Mouse (Mus musculus) embryonic facial prominence, embryonic 15.5 days (tissue): ENCODE measurements around the gene Erp44. TPM values are rescaled to one million over a fixed set of nuclear protein-coding genes. Genes with fewer than 3 reads are reported as not detected.
A peak's percentile ranks its signal among the peaks of the same experiment; 100 is the strongest.

Experiments used
- ATAC-seq: fragments of 200-750 bp; cut with Nextera tagmentation; 2 replicates; pipeline ENCODE4 v1.8.0; 2017; ENCODE audit warnings: low read depth, moderate TSS enrichment; ENCODE audit not compliant: insufficient number of reproducible peaks, low FRiP score, low TSS enrichment
- H3K27ac ChIP-seq: fragments of 300-500 bp; sonication (generic); replicated peaks from 2 replicates; pipeline ENCODE4 v1.5.1; 2015; ENCODE audit warnings: mild to moderate bottlenecking, inconsistent platforms
- H3K27me3 ChIP-seq: fragments of 300-500 bp; sonication (generic); 2 replicates; pipeline ENCODE4 v1.6.1; 2015; ENCODE audit warnings: inconsistent platforms
- H3K36me3 ChIP-seq: fragments of 300-500 bp; sonication (generic); 2 replicates; pipeline ENCODE4 v1.6.1; 2015; ENCODE audit warnings: mild to moderate bottlenecking, inconsistent platforms
- H3K4me1 ChIP-seq: fragments of 300-500 bp; sonication (generic); 2 replicates; pipeline ENCODE4 v1.6.1; 2015; ENCODE audit warnings: inconsistent platforms
- H3K4me2 ChIP-seq: fragments of 300-500 bp; sonication (generic); replicated peaks from 2 replicates; pipeline ENCODE4 v1.6.1; 2015; ENCODE audit warnings: mild to moderate bottlenecking, inconsistent platforms
- H3K4me3 ChIP-seq: fragments of 300-500 bp; sonication (generic); replicated peaks from 2 replicates; pipeline ENCODE4 v1.5.1; 2015; ENCODE audit warnings: mild to moderate bottlenecking, inconsistent platforms
- H3K9ac ChIP-seq: fragments of 300-500 bp; sonication (generic); 2 replicates; pipeline ENCODE4 v1.6.1; 2015; ENCODE audit warnings: inconsistent platforms
- H3K9me3 ChIP-seq: fragments of 300-500 bp; sonication (generic); replicated peaks from 2 replicates; pipeline ENCODE4 v1.6.1; 2016; ENCODE audit warnings: inconsistent platforms
- WGBS: fragments of 180-500 bp; shearing (Covaris S2); methylation state at CpG from one replicate; pipeline ENCODE4 v1.1.7; 2015; 5-methylcytosine and 5-hydroxymethylcytosine counted together
- microRNA counts: library from miRNA; unstranded; fragments of <30 nt; microRNA quantifications from one replicate; lab custom pipeline; 2016
- microRNA-seq: library from miRNA; unstranded; fragments of <30 nt; microRNA quantifications from one replicate; pipeline ENCODE4, GENCODE M21; 2016; ENCODE audit warnings: borderline number of aligned reads
- polyA plus RNA-seq: library from polyadenylated mRNA; unstranded; fragments of >200 nt; fragmentation: Nextera tagmentation; extraction: Ambion mirVana; gene quantifications from 2 replicates; pipeline ENCODE4 v1.2.1, GENCODE M21; 2015

Erp44 gene
- polyA plus RNA-seq, 1 experiment from 2014 or later, result 96.4 TPM

DNA sequence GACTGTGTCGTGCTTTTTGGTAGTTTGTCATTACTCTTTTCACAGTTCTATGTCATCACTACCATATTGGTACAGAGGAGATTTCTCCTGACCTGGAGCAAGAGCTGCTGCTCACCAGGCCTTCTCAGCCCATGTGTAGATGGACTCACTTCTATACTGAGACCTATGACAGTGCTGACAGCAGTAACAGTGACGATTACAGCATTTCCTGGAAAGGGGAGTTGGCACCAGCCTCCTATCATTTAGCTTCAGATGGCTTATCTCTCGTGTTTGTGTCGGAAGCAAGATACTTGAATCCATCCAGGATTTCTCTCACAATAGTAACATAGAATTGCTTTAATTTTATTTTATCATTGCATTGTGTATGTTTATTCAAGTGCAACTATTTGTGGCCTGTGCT is 119.0 kb downstream of the Erp44 start:
- H3K36me3 ChIP-seq, result peaks cover 18% of the 10 kb centered on the region
- no peak for ATAC-seq
- H3K9ac ChIP-seq, result no peak overlapping the region
- no peak overlapping the region for H3K4me3 ChIP-seq
- H3K4me2 ChIP-seq, result no peak overlapping the region
- H3K4me1 ChIP-seq, result no peaks in the 10 kb centered on the region
- no peaks in the 10 kb centered on the region for H3K27me3 ChIP-seq
- 83% methylated on average over 4 of the region's 4 CpGs for WGBS
- no peaks in the 10 kb centered on the region for H3K9me3 ChIP-seq
- no peak overlapping the region for H3K27ac ChIP-seq

GRCm38 (mm10) chr4:48155864-48156263 is 123.5 kb downstream of the Erp44 start:
- Histone ChIP-seq H3K4me1 (no peaks in the 10 kb centered on the region), H3K9me3 (no peaks in the 10 kb centered on the region), H3K4me2 (no peak overlapping the region), H3K9ac (no peak overlapping the region), H3K4me3 (no peak overlapping the region), H3K36me3 (peaks cover 8% of the 10 kb centered on the region; the same call in 1 of the 2 replicates), H3K27me3 (no peaks in the 10 kb centered on the region), H3K27ac (no peak overlapping the region)
- WGBS, result 69% methylated on average over 1 of the region's 1 CpGs
- ATAC-seq, result no peak

DNA sequence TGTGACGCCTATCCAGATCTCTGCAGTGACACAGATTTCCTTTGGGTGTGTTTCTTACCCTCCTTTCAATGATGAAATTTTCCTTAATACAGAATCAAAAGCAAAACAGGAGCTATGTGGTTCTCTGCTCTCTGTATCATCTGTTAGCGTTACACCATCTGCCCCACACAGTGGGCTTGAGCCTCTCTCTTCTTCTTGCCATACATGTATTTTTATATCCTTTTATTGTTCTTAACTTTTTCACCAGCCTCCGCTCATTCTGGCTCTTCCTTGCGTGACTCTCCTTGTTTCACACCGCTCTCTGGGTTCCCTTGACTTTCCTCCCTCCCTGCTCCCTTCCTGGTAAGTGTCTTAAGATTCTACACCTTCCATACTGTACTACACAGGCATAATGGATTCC is 126.1 kb downstream of the Erp44 start:
- WGBS, result 91% methylated on average over 5 of the region's 5 CpGs

DNA sequence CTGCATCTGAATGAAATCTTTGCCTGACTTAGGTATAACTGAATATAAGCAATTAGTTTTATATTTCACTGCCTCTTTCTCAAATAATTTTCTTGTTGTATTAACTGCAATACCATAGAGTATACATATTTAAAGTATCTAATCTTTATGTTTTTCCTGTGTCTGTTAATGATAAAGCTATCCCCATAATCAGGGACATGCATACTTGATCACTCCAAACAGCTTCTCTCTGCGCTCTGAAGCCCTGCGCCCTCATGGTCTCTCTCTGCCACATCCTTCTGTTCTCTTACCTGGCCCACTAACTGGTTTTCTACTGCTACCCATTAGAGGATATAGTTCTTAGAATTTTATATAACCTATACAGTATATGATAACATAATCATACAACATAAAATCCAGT is 129.9 kb downstream of the Erp44 start:
- no peaks in the 10 kb centered on the region for H3K27me3 ChIP-seq
- no peak for ATAC-seq
- H3K4me2 ChIP-seq, result no peak overlapping the region
- no peak overlapping the region for H3K9ac ChIP-seq
- H3K27ac ChIP-seq, result no peak overlapping the region
- H3K36me3 ChIP-seq, result peaks cover 11% of the 10 kb centered on the region; the same call in 1 of the 2 replicates
- H3K4me1 ChIP-seq, result no peaks in the 10 kb centered on the region
- H3K4me3 ChIP-seq, result no peak overlapping the region
- H3K9me3 ChIP-seq, result no peaks in the 10 kb centered on the region
- 87% methylated on average over 2 of the region's 2 CpGs for WGBS

More for the DNA sequence above, 126.1 kb downstream of the Erp44 start:
- no peak for ATAC-seq
- Histone ChIP-seq H3K27ac (no peak overlapping the region), H3K36me3 (peaks cover 11% of the 10 kb centered on the region; the same call in 1 of the 2 replicates), H3K4me3 (no peak overlapping the region), H3K9me3 (no peaks in the 10 kb centered on the region), H3K4me2 (no peak overlapping the region), H3K4me1 (no peaks in the 10 kb centered on the region), H3K9ac (no peak overlapping the region), H3K27me3 (no peaks in the 10 kb centered on the region)

MicroRNAs within 50 kb of the gene (microRNA counts, 519-probe panel; counts per million panel counts)
- microRNA mmu-miR-1958 (lab: Ali Mortazavi, UCI), result 1,788 counts per million, percentile 25 among the panel's probes with 10 or more counts

Small RNA genes within 50 kb of the gene (microRNA-seq; reads per million reads assigned to microRNA genes)
- not detected for gene Mir1958

Other genes starting within 250 kb of the Erp44 start
- gene Nr4a3, start 234.4 kb downstream of the Erp44 start, polyA plus RNA-seq, result 0.38 and 0.49 TPM in 2 replicates
- 35.0 and 36.6 TPM in 2 replicates for gene Stx17, start 154.6 kb downstream of the Erp44 start, polyA plus RNA-seq
- gene Invs, start 202 bp upstream of the Erp44 start, polyA plus RNA-seq, result 9.9 and 11.2 TPM in 2 replicates
- gene Tex10, start 193.9 kb upstream of the Erp44 start, polyA plus RNA-seq, result 50.2 and 51.0 TPM in 2 replicates